Mouse (Mus musculus): ENCODE measurements around the gene Bicc1. TPM values are rescaled to one million over a fixed set of nuclear protein-coding genes. Genes with fewer than 3 reads are reported as not detected.

Gene Bicc1
- total RNA-seq, 1 experiment: 1.8 TPM

- no peaks in the 10 kb centered on the region for H3K9me3 ChIP-seq (ENCODE audit: control insufficient read depth, insufficient read depth, low read depth, low read length)
- H3K27ac ChIP-seq (ENCODE audit: insufficient read depth, low read depth, low read length, poor library complexity, severe bottlenecking): no peak overlapping the region
- no peaks in the 10 kb centered on the region for H3K4me1 ChIP-seq (ENCODE audit: control insufficient read depth in 2 of 2, insufficient read depth in 2 of 2, low read length in 2 of 2, poor library complexity in 1 of 2)
- H3K4me3 ChIP-seq (ENCODE audit: insufficient read depth in 1 of 2, low read depth in 1 of 2, low read length in 2 of 2, poor library complexity in 1 of 2, severe bottlenecking in 1 of 2): no peak overlapping the region
- H3K36me3 ChIP-seq (ENCODE audit: control insufficient read depth, insufficient read depth, low read length, poor library complexity, severe bottlenecking): no peaks in the 10 kb centered on the region
- no peak overlapping the region for H3K9ac ChIP-seq (ENCODE audit: insufficient read depth, low read depth, low read length, poor library complexity, severe bottlenecking)
- no peak for DNase-seq (ENCODE audit: low read depth, low spot score)
- in situ Hi-C loops (cut with MboI; ENCODE audit: low sequenced_read_pairs in 2 of 2, unreplicated experiment in 2 of 2): no loop called here
- TF ChIP-seq MAFK (IDR thresholded peaks at IDR 0.05; ENCODE audit: insufficient read depth, low read depth, low read length) (no peak), HCFC1 (IDR thresholded peaks at IDR 0.05; ENCODE audit: borderline replicate concordance, insufficient read depth, low read length) (no peak), CHD2 (IDR thresholded peaks at IDR 0.05; ENCODE audit: low read depth, low read length) (no peak), ZNF384 (IDR thresholded peaks at IDR 0.05; ENCODE audit: low read depth, low read length) (no peak), ZC3H11A (IDR thresholded peaks at IDR 0.05; ENCODE audit: borderline replicate concordance, low read depth, low read length) (no peak)
Observed at GRCm38 (mm10) chr10:71148951-71149603, 10.4 kb downstream of the Bicc1 start.

- Histone ChIP-seq H3K4me3 (ENCODE audit: insufficient read depth in 1 of 2, low read depth in 1 of 2, low read length in 2 of 2, poor library complexity in 1 of 2, severe bottlenecking in 1 of 2) (no peak overlapping the region), H3K9me3 (ENCODE audit: control insufficient read depth, insufficient read depth, low read depth, low read length) (no peaks in the 10 kb centered on the region), H3K27ac (ENCODE audit: insufficient read depth, low read depth, low read length, poor library complexity, severe bottlenecking) (no peak overlapping the region), H3K4me1 (ENCODE audit: control insufficient read depth in 2 of 2, insufficient read depth in 2 of 2, low read length in 2 of 2, poor library complexity in 1 of 2) (no peaks in the 10 kb centered on the region), H3K9ac (ENCODE audit: insufficient read depth, low read depth, low read length, poor library complexity, severe bottlenecking) (no peak overlapping the region), H3K36me3 (ENCODE audit: control insufficient read depth, insufficient read depth, low read length, poor library complexity, severe bottlenecking) (no peaks in the 10 kb centered on the region)
- in situ Hi-C loops (cut with MboI; ENCODE audit: low sequenced_read_pairs in 2 of 2, unreplicated experiment in 2 of 2): no loop called here
- no peak for DNase-seq (ENCODE audit: low read depth, low spot score)
- TF ChIP-seq HCFC1 (IDR thresholded peaks at IDR 0.05; ENCODE audit: borderline replicate concordance, insufficient read depth, low read length) (no peak), CHD2 (IDR thresholded peaks at IDR 0.05; ENCODE audit: low read depth, low read length) (no peak)
Observed at GRCm38 (mm10) chr10:71148226-71148625, 11.3 kb downstream of the Bicc1 start.

GRCm38 (mm10) chr10:71146681-71147615, 12.6 kb downstream of the Bicc1 start:
- in situ Hi-C loops (cut with MboI; ENCODE audit: low sequenced_read_pairs in 2 of 2, unreplicated experiment in 2 of 2): no loop called here
- Histone ChIP-seq H3K9ac (ENCODE audit: insufficient read depth, low read depth, low read length, poor library complexity, severe bottlenecking) (no peak overlapping the region), H3K4me3 (ENCODE audit: insufficient read depth in 1 of 2, low read depth in 1 of 2, low read length in 2 of 2, poor library complexity in 1 of 2, severe bottlenecking in 1 of 2) (no peak overlapping the region), H3K27ac (ENCODE audit: insufficient read depth, low read depth, low read length, poor library complexity, severe bottlenecking) (no peak overlapping the region), H3K4me1 (ENCODE audit: control insufficient read depth in 2 of 2, insufficient read depth in 2 of 2, low read length in 2 of 2, poor library complexity in 1 of 2) (no peaks in the 10 kb centered on the region), H3K9me3 (ENCODE audit: control insufficient read depth, insufficient read depth, low read depth, low read length) (no peaks in the 10 kb centered on the region), H3K36me3 (ENCODE audit: control insufficient read depth, insufficient read depth, low read length, poor library complexity, severe bottlenecking) (no peaks in the 10 kb centered on the region)
- no peak for DNase-seq (ENCODE audit: low read depth, low spot score)
- TF ChIP-seq ZNF384 (IDR thresholded peaks at IDR 0.05; ENCODE audit: low read depth, low read length): no peak

DNA sequence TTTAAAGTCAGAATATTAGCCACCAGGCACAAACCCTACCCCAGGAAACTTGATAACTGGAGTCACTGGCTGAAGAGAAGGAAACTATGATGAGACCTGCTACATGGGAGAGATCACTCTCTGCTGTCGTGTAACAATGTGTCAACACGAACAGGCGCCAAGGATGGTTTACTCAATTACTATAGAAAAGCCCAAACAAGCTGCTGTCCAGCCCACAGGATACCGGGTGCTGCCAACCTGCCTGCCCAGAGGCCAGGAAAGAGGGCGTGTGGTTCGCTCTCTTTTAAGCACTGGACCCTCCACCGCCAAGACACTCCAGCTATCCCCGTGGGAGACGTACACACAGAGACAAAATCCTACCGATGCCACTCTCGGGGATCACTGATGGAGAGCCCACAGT, 13.7 kb downstream of the Bicc1 start:
- no peak overlapping the region for H3K4me3 ChIP-seq (ENCODE audit: insufficient read depth in 1 of 2, low read depth in 1 of 2, low read length in 2 of 2, poor library complexity in 1 of 2, severe bottlenecking in 1 of 2)
- no peaks in the 10 kb centered on the region for H3K36me3 ChIP-seq (ENCODE audit: control insufficient read depth, insufficient read depth, low read length, poor library complexity, severe bottlenecking)
- H3K27ac ChIP-seq (ENCODE audit: insufficient read depth, low read depth, low read length, poor library complexity, severe bottlenecking): no peak overlapping the region
- H3K9ac ChIP-seq (ENCODE audit: insufficient read depth, low read depth, low read length, poor library complexity, severe bottlenecking): no peak overlapping the region
- H3K4me1 ChIP-seq (ENCODE audit: control insufficient read depth in 2 of 2, insufficient read depth in 2 of 2, low read length in 2 of 2, poor library complexity in 1 of 2): no peaks in the 10 kb centered on the region
- TF ChIP-seq ZC3H11A (IDR thresholded peaks at IDR 0.05; ENCODE audit: borderline replicate concordance, low read depth, low read length) (no peak), HCFC1 (IDR thresholded peaks at IDR 0.05; ENCODE audit: borderline replicate concordance, insufficient read depth, low read length) (no peak), MAFK (IDR thresholded peaks at IDR 0.05; ENCODE audit: insufficient read depth, low read depth, low read length) (no peak), CHD2 (IDR thresholded peaks at IDR 0.05; ENCODE audit: low read depth, low read length) (no peak), ZNF384 (IDR thresholded peaks at IDR 0.05; ENCODE audit: low read depth, low read length) (no peak)
- no peak for DNase-seq (ENCODE audit: low read depth, low spot score)
- in situ Hi-C loops (cut with MboI; ENCODE audit: low sequenced_read_pairs in 2 of 2, unreplicated experiment in 2 of 2): no loop called here
- H3K9me3 ChIP-seq (ENCODE audit: control insufficient read depth, insufficient read depth, low read depth, low read length): no peaks in the 10 kb centered on the region

Measured in ES-E14 (cell line).